Mouse (Mus musculus) G1E (cell line): Measurements from ENCODE around the gene Tex26. TPM values are rescaled to one million over a fixed set of nuclear protein-coding genes. Genes with fewer than 3 reads are reported as not detected.

Source experiments
- ATAC-seq: 2 replicates; pipeline ENCODE4 v1.8.0; 2016; ENCODE audit warnings: mild to moderate bottlenecking; ENCODE audit not compliant: insufficient number of reproducible peaks, poor library complexity, low FRiP score, severe bottlenecking; ENCODE audit errors: extremely low read depth
- DNase-seq: peaks from one replicate; pipeline ENCODE4 v3.0.0; 2012; ENCODE audit warnings: low spot score
- H3K27me3 ChIP-seq: 2 replicates; pipeline ENCODE4 v1.6.1; 2012; ENCODE audit warnings: mild to moderate bottlenecking, low read length, inconsistent platforms; ENCODE audit not compliant: insufficient read depth
- H3K36me3 ChIP-seq: replicated peaks from 2 replicates; pipeline ENCODE3; 2012; ENCODE audit warnings: mild to moderate bottlenecking, inconsistent platforms
- H3K4me1 ChIP-seq: 2 replicates; pipeline ENCODE4 v1.6.1; 2012; ENCODE audit warnings: low read depth, low read length, inconsistent platforms, mixed read lengths; ENCODE audit not compliant: insufficient read depth
- H3K4me3 ChIP-seq: 2 replicates; pipeline ENCODE4 v1.5.1; 2012; ENCODE audit warnings: low read depth, mild to moderate bottlenecking, inconsistent platforms, low read length, moderate library complexity, mixed read lengths
- H3K9me3 ChIP-seq: replicated peaks from 2 replicates; pipeline ENCODE4 v1.6.1; 2012; ENCODE audit warnings: inconsistent platforms
- CTCF ChIP-seq: IDR thresholded peaks from 2 replicates; pipeline ENCODE4 v1.5.1; 2012; ENCODE audit warnings: low read depth, low read length, inconsistent platforms, mixed read lengths
- GATA1 ChIP-seq: IDR thresholded peaks from 2 replicates; pipeline ENCODE4 v1.6.1; 2012; ENCODE audit warnings: borderline replicate concordance, low read length, inconsistent platforms, mixed read lengths
- GATA2 ChIP-seq: IDR thresholded peaks from 2 replicates; pipeline ENCODE4 v1.6.1; 2012; ENCODE audit warnings: low read depth, low read length, inconsistent platforms, borderline replicate concordance
- POLR2AphosphoS5 ChIP-seq: IDR thresholded peaks from 2 replicates; pipeline ENCODE4 v1.6.1; 2012; ENCODE audit warnings: low read depth, low read length, inconsistent platforms; ENCODE audit not compliant: insufficient replicate concordance
- TAL1 ChIP-seq: conservative IDR thresholded peaks from 2 replicates; pipeline ENCODE4 v1.6.1; 2012; ENCODE audit warnings: low read depth, low read length, inconsistent platforms, mixed read lengths
- polyA plus RNA-seq: library from polyadenylated mRNA; stranded (reverse); fragments of >175 nt; gene quantifications from 2 replicates; pipeline ENCODE4 v1.2.3, GENCODE M21; 2012
- total RNA-seq, 2 experiments: library from RNA; stranded (forward) in 1 of 2; stranded (reverse) in 1 of 2; fragments of 200-1000 nt in 1 of 2; fragments of >200 nt in 1 of 2; fragmentation: Nextera tagmentation in 1 of 2; gene quantifications; 2 replicates each; pipeline ENCODE4 v1.2.3; 2014 to 2017

Gene Tex26
- total RNA-seq (2014; fragmentation: Nextera tagmentation) (not detected in 2 replicates), total RNA-seq (2017) (0.44 TPM in 1 of 2 replicates, not detected in the other), polyA plus RNA-seq (not detected in 2 replicates)

DNA sequence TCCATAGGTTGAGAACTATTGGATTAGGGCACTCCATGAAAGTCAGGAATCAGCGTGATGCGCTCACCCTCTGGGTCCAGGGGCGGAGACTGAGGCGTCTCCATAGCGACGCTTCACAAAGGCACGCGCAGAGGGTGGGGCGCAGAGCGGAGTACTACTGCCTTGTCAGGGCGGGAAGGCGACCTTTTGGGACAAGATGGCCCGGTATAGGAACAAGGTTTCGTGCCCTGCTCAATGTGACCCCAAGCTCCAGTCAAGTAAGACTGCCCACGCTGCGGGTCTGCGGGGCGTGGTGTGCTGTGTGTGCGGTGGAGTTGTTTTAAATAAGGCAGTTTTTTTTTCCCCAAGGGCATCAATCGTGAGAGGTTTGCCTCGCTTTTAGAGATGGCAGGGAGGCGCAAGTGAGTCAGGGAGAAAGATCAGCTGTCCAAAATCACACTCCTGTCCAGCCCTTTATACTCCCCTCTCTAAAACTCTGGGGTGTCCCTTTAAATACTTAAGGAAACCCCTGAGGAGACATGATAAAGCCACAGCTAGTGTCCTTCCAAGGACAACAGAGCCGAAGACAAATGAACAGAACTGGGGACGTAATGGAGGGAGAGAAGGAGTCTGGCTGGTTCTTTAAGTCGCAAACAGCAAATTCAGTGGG lies at the start of gene Tex26:
Tex26 (plus strand) TSS at position 130 of the 649 bp plus-strand sequence.
- no peak for TF ChIP-seq POLR2AphosphoS5
- no peak for TF ChIP-seq GATA1
- no peak for TF ChIP-seq CTCF
- TF ChIP-seq TAL1: no peak
- no peak for TF ChIP-seq GATA2
- ATAC-seq: no peak
- Histone ChIP-seq H3K27me3 (no peaks in the 10 kb centered on the region), H3K4me1 (no peaks in the 10 kb centered on the region), H3K9me3 (peaks cover 50% of the 10 kb centered on the region), H3K36me3 (no peaks in the 10 kb centered on the region), H3K4me3 (no peak within 1 kb of the TSS; the same call in 1 of the 2 replicates)
- no peak for DNase-seq

DNA sequence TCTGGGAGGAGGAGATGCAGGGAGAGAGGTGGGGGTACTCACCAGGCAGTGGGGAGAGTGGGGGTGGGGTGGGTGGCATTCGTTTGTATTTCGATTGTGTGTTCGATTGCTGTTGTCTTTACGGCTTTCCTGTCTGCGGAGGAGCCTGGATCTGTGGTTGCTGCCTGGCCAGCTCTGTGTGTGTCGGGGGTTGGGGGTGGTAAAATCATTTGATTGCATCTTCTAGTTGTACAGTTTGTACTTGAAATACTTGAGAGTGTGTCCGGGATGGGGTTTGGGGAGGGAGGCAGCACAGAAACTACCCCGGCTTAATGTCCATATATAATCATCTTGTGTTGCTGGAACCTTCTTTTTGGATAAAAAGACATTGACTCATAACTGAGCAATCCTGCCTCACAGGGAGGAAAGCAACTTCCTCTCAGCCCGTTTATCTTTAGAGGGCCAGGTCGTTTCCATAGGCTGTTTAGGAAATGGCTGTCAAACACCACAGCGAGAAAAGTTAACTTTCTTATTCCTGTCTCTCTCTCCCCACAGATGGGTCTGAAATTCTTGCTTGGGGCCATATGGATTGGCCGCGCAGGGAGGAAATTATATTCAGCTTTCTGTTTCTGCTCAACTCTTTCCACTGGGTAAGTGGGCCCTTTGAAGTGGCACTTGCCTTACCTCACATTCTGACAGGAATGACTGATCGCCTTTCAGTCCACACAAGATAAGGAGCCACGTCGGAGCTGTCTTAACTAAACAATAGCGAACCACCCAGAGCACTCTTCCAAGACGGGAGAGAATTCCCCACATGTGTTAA lies 47.7 kb upstream of the Tex26 start:
- Histone ChIP-seq H3K36me3 (no peaks in the 10 kb centered on the region), H3K9me3 (peaks cover 39% of the 10 kb centered on the region), H3K4me1 (no peaks in the 10 kb centered on the region), H3K27me3 (no peaks in the 10 kb centered on the region), H3K4me3 (no peak overlapping the region)
- no peak for TF ChIP-seq TAL1
- no peak for TF ChIP-seq GATA2
- no peak for TF ChIP-seq CTCF
- TF ChIP-seq POLR2AphosphoS5: no peak
- no peak for TF ChIP-seq GATA1
- ATAC-seq (no peak), DNase-seq (no peak)

DNA sequence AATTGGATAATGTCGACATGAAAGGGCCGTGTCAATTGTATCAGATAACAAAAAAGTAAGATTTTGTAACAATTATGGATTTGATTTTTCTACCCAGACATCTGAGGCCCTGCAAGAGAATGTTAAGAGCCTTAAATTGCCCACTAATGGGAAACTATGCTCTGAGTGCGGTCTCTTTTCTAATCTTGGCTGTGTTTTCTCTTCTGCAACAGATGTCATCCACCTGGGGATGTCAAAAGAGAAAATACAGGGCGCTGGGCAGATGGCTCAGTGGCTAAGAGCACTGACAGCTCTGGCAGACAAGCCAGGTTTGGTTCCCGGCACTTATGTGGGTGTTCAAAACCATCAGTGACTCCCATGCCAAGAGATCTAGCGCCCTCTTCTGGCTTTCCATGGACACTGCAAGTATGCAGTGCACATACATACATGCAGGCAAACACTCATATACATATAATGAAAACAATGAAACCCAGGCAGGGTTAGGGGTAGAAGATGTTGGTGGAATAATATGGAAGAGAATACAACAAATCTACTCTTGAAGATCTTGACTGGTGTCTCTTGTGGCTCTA lies 47.0 kb upstream of the Tex26 start:
- Histone ChIP-seq H3K9me3 (peaks cover 47% of the 10 kb centered on the region), H3K27me3 (no peaks in the 10 kb centered on the region), H3K4me1 (no peaks in the 10 kb centered on the region), H3K36me3 (no peaks in the 10 kb centered on the region), H3K4me3 (no peak overlapping the region)
- TF ChIP-seq GATA1: no peak
- no peak for TF ChIP-seq POLR2AphosphoS5
- TF ChIP-seq CTCF: no peak
- TF ChIP-seq TAL1: no peak
- TF ChIP-seq GATA2: no peak
- DNase-seq (no peak), ATAC-seq (no peak)

DNA sequence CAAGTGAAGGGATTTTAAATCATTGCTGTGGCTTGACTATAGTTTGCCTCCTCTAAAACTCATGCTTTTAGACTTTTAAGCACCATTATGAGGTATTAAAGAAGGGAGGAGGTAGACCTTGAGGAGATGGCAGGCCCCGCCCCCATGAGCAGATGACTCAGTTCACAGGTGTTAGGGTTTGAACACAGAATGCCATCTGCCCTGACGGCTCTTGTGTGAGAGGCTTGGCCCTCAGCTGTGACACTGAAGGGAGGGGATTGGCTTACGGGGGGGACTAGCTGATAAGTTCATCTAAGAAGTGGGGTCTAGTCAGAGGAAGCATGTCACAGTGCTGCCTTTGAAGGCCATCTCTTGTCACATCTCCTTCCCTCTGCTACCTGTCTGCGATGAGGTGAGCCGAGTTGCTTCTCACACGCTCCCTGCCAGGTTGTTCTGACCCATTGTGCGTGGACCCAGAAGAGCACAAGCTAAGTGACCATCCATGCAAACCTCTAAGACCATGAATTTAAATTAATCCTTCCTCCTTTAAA lies 37.9 kb upstream of the Tex26 start:
- H3K9me3 ChIP-seq: peaks cover 60% of the 10 kb centered on the region
- ATAC-seq: no peak
- H3K36me3 ChIP-seq: no peaks in the 10 kb centered on the region
- TF ChIP-seq CTCF (no peak), GATA1 (no peak), GATA2 (no peak), TAL1 (no peak), POLR2AphosphoS5 (no peak)
- H3K4me3 ChIP-seq: no peak overlapping the region
- no peak for DNase-seq
- no peaks in the 10 kb centered on the region for H3K4me1 ChIP-seq
- no peaks in the 10 kb centered on the region for H3K27me3 ChIP-seq

DNA sequence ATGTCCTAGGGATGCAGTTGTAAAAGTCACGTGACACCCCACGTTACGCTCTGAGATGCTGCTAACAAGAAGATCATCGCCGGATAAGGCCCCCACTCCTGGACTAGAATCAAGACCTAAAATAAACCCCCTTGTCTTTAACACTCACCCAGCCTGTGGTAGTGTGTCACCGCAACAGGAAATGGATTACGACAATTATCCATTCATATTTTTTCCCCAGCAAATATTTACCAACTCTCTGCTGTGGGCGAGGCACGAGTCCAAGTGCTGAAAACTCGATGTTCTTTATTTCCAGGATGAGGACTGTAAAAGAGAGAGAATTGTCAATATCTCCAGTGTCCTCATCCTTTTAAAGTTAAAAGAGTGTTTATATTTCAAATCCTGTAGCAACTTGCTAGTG lies 37.4 kb upstream of the Tex26 start:
- Histone ChIP-seq H3K9me3 (peaks cover 59% of the 10 kb centered on the region), H3K4me3 (no peak overlapping the region), H3K36me3 (no peaks in the 10 kb centered on the region), H3K4me1 (no peaks in the 10 kb centered on the region), H3K27me3 (no peaks in the 10 kb centered on the region)
- DNase-seq (no peak), ATAC-seq (no peak)
- TF ChIP-seq POLR2AphosphoS5 (no peak), GATA1 (no peak), CTCF (no peak), TAL1 (no peak), GATA2 (no peak)
